Mouse (Mus musculus): ENCODE measurements around the gene Cxcl15. TPM values are rescaled to one million over a fixed set of nuclear protein-coding genes. Genes with fewer than 3 reads are reported as not detected.

Gene Cxcl15
- total RNA-seq (2021): not detected
- polyA plus RNA-seq (2012; rRNA removed): not detected in 2 replicates
- long read RNA-seq: 0 reads

DNA sequence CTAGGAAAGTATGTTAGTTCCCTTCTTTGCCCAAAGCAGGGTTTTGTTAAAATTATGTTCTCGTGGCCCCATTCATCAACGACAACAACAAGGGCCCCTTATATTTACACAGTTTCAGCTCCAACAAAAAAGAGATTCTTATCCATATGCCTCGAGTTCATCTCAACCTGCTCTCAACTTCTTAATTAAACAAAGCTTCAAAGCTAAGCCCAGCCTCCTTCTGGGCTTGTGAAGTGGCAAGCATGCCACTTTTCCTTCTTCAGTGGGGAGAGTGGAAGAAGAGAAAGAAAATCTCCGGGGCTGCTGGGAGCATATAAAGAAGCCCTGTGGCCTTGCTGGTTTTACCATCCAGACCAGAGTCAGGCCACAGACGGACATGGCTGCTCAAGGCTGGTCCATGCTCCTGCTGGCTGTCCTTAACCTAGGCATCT, at the start of gene Cxcl15:
Gene Cxcl15, plus strand, starts transcription at position 340 of the 431 bp plus-strand sequence.
- DNase-seq: no peak

DNA sequence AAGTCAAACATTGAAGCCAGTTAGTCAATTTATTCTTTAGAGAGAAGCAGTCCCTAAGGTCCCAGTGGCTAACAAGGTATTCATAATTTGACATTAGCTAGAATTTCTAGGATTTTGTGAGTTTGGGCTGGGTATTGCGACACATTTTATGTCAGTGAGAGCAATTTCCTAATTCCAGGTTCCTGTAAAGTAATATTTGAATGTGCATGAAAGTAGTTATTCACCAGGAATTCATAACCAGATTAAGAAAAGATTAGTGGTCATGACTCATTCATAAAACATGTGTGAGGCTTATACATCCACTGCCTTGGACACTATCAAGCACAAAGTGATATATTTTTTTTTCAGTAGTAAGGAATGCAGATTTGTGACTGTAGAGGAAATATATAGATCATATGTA, 40.4 kb upstream of the Cxcl15 start:
- no peak for DNase-seq

DNA sequence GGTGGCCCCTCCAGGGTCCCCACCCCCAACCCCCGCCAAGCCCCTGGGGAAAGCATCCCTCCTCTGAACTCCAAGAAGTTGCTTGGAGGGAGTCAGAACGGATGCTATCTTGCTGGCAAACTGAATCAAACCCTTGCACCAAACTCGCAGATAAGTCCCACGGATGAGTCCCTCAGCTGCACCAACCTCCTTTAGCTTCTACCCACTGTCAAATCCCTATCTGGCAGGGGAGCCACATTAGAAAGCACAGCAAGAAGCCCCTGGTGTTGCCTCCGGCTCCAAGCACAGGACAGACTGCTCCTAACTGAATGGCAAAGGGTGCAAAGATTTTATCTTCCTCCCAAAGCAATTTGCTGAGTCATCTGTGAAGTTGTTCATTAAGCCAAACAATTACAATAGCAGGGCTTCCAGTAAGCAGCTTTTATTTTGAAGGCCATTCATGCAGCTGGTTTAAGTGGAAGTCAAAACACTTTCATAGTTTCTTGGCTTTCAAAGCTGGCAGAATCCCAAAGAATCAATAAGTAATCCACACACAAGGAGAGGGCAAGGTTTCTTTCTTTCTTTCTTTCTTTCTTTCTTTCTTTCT, 36.2 kb upstream of the Cxcl15 start:
- no peak for DNase-seq

GRCm38 (mm10) chr5:90759077-90760065, 35.0 kb upstream of the Cxcl15 start, which contains the start of gene Cxcl5:
TSS of gene Cxcl5 (plus strand) at chr5:90759360.
- no peak for DNase-seq

- DNase-seq: no peak
Observed at GRCm38 (mm10) chr5:90760303-90760702, 34.0 kb upstream of the Cxcl15 start.

- no peak for DNase-seq
Observed at GRCm38 (mm10) chr5:90760844-90761243, 33.5 kb upstream of the Cxcl15 start.

DNA sequence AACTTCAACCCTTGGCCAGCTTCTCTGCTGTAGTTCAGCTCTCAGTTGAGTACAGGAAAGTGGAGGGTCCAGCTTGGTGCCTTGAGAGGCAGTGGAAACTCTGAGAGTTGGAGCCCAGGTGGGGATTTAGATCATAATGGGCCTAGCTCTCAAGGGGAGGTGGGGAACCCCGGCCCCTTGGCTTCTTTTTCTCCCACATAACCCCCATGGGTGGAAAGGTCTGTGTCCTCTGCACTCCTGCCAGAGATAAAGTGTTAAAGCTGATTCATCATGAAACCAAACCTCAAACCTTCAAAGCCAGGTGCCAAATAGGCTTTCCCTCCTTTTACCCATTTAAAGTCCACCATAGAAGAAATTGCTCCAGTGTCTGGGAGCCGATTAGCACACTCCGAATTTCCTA, 32.5 kb upstream of the Cxcl15 start:
- no peak for DNase-seq

DNA sequence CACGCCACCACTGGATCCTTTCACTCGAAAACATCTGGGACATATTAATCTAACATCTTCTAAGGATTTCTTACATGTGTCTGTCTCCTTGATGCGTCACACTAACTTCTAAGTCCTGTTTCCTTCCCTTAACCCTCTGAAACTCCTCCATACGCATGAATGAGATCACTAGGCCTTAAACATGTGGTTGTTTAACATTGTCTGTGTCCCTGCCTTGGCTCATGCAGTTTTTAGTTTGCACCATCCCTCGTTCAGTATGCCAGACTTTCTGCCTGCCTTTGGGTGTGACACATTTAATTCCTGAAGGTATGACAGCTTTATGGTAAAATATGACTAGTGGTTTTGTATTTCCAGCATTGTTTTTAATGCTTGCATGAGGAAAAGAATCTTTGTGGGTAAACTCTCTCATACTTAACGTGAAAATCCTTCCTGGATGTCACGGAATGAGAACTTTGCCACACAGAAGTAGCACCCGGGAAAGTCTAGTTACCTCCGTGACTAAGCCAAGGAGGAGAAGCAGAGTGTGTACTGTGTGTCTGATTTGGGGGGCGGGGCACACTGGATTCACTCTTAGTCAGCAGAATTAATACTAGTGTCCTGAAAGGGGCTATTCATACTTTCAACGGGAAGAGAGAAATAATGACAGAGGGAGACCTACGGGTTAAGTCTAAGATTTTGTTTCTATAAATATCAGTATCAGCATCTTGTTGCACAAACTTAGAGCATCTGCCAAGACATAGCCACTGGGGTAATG, 30.2 kb upstream of the Cxcl15 start:
- DNase-seq: no peak

GRCm38 (mm10) chr5:90765821-90766606, 28.3 kb upstream of the Cxcl15 start:
- no peak for DNase-seq

GRCm38 (mm10) chr5:90768218-90768617, 26.1 kb upstream of the Cxcl15 start, which contains the start of gene Ppbp:
TSS of gene Ppbp (plus strand) at chr5:90768518.
- DNase-seq: no peak

- DNase-seq: no peak
Observed at GRCm38 (mm10) chr5:90771369-90771768, 23.0 kb upstream of the Cxcl15 start.

GRCm38 (mm10) chr5:90771880-90772653, 22.3 kb upstream of the Cxcl15 start, which contains the start of gene Pf4:
TSS of gene Pf4 (plus strand) at chr5:90772435.
- DNase-seq: peak; percentile 47

GRCm38 (mm10) chr5:90775562-90775961, 18.8 kb upstream of the Cxcl15 start:
- no peak for DNase-seq

DNA sequence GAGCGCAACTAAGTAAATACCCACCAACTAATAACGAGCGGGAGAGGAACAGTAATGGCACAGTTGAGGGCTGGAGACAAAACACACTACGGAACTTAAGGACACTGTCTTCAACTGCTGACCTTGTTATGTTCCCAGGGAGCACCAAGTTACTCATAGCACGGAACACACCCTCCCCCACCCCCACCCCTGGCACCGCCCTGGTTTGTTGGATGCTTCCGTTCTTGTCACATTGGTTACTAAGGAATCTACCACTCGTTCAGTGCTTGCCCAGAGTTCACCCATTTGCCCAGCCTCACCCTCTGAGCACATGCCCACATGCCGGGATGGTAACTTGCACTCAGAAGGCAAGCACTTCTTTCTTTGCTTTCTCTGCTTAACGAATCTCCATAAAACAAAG, 16.7 kb upstream of the Cxcl15 start:
- DNase-seq: no peak

DNA sequence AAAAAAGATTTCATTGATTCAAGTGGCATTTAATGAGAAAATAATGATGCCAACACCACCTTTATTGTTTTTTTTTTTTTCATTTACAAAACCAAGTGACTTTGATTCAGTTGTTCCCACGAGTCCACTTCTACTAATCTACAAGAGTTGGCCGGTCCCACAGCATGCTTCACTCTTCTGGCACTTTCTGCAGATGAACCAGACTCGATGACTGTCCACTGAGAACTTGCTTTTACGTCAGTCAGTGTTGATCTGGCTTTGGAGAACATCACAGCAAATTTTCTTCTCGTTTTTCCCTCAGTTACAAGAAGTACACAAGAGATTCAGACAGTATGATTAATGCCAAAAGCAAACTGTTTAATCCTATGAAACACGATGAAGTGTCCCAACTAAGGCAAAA, 15.5 kb upstream of the Cxcl15 start:
- no peak for DNase-seq

- DNase-seq: no peak
Observed at GRCm38 (mm10) chr5:90783697-90784096, 10.6 kb upstream of the Cxcl15 start.

GRCm38 (mm10) chr5:90785659-90786588, 8.4 kb upstream of the Cxcl15 start, which contains the start of gene Cxcl3:
TSS of gene Cxcl3 (plus strand) at chr5:90786103.
- DNase-seq: peak; percentile 22

GRCm38 (mm10) chr5:90788114-90788513, 6.2 kb upstream of the Cxcl15 start:
- no peak for DNase-seq
